Mouse (Mus musculus) midbrain, embryonic 10.5 days (tissue): ENCODE data around the gene Spred2. TPM values are rescaled to one million over a fixed set of nuclear protein-coding genes. Genes with fewer than 3 reads are reported as not detected.
A peak's percentile ranks its signal among the peaks of the same experiment; 100 is the strongest.

Source experiments
- DNase-seq: peaks from one replicate; pipeline ENCODE4 v3.0.0-alpha.2; 2017; ENCODE audit warnings: low spot score
- H3K27ac ChIP-seq: fragments of 300-500 bp; sonication (generic); replicated peaks from 2 replicates; pipeline ENCODE4 v1.5.1; 2016; ENCODE audit warnings: mild to moderate bottlenecking
- H3K27me3 ChIP-seq: fragments of 300-500 bp; sonication (generic); 2 replicates; pipeline ENCODE4 v1.6.1; 2016; ENCODE audit warnings: low read depth, mild to moderate bottlenecking; ENCODE audit not compliant: poor library complexity, severe bottlenecking
- H3K36me3 ChIP-seq: fragments of 300-500 bp; sonication (generic); 2 replicates; pipeline ENCODE4 v1.6.1; 2016; ENCODE audit warnings: mild to moderate bottlenecking, moderate library complexity
- H3K4me1 ChIP-seq: fragments of 300-500 bp; sonication (generic); 2 replicates; pipeline ENCODE4 v1.6.1; 2016
- H3K4me3 ChIP-seq: fragments of 300-500 bp; sonication (generic); 2 replicates; pipeline ENCODE4 v1.5.1; 2016; ENCODE audit warnings: mild to moderate bottlenecking, moderate library complexity
- H3K9me3 ChIP-seq: fragments of 300-500 bp; sonication (generic); replicated peaks from 2 replicates; pipeline ENCODE4 v1.6.1; 2016; ENCODE audit warnings: mild to moderate bottlenecking
- WGBS: fragments of 180-500 bp; shearing (Covaris S2); methylation state at CpG from one replicate; pipeline ENCODE4 v1.1.7; 2016; 5-methylcytosine and 5-hydroxymethylcytosine counted together
- polyA plus RNA-seq: library from polyadenylated mRNA; unstranded; fragments of >200 nt; fragmentation: Nextera tagmentation; extraction: Ambion mirVana; gene quantifications from 2 replicates; pipeline ENCODE4 v1.2.1, GENCODE M21; 2016

Gene Spred2
- polyA plus RNA-seq = 5.9 and 6.8 TPM in 2 replicates

- H3K27ac ChIP-seq = peak within 1 kb of the TSS; percentile 99
- H3K4me1 ChIP-seq = peaks cover 49% of the 10 kb centered on the region
- peak; percentile 94 for DNase-seq
- under 1% methylated on average over 57 of the region's 57 CpGs for WGBS
- 0 out of 2 replicates have a peak, but pooled peaks cover 4% of the 10 kb centered on the region for H3K27me3 ChIP-seq
- no peaks in the 10 kb centered on the region for H3K36me3 ChIP-seq
- H3K9me3 ChIP-seq = no peaks in the 10 kb centered on the region
- peak within 1 kb of the TSS; percentile 93 for H3K4me3 ChIP-seq
These were observed at the start of gene Spred2 for GRCm38 (mm10) chr11:19923888-19924756. Spred2 (plus strand) TSS chr11:19924375.

GRCm38 (mm10) chr11:19875551-19875950 lies 48.6 kb upstream of the Spred2 start:
- Histone ChIP-seq H3K36me3 (no peaks in the 10 kb centered on the region), H3K9me3 (no peaks in the 10 kb centered on the region), H3K27ac (no peak overlapping the region), H3K4me3 (no peak overlapping the region), H3K27me3 (no peaks in the 10 kb centered on the region), H3K4me1 (peaks cover 11% of the 10 kb centered on the region)
- DNase-seq = no peak
- WGBS = 62% methylated on average over 12 of the region's 12 CpGs

GRCm38 (mm10) chr11:19875964-19876363 lies 48.2 kb upstream of the Spred2 start:
- 76% methylated on average over 5 of the region's 5 CpGs for WGBS
- H3K9me3 ChIP-seq = no peaks in the 10 kb centered on the region
- peaks cover 11% of the 10 kb centered on the region for H3K4me1 ChIP-seq
- no peak overlapping the region for H3K4me3 ChIP-seq
- H3K36me3 ChIP-seq = no peaks in the 10 kb centered on the region
- DNase-seq = no peak
- no peak overlapping the region for H3K27ac ChIP-seq
- H3K27me3 ChIP-seq = no peaks in the 10 kb centered on the region

GRCm38 (mm10) chr11:19877239-19877915 lies 46.8 kb upstream of the Spred2 start:
- Histone ChIP-seq H3K27ac (no peak overlapping the region), H3K4me1 (peaks cover 11% of the 10 kb centered on the region), H3K9me3 (no peaks in the 10 kb centered on the region), H3K36me3 (no peaks in the 10 kb centered on the region), H3K4me3 (no peak overlapping the region), H3K27me3 (no peaks in the 10 kb centered on the region)
- WGBS = 60% methylated on average over 4 of the region's 4 CpGs
- DNase-seq = no peak

GRCm38 (mm10) chr11:19881342-19881741 lies 42.8 kb upstream of the Spred2 start:
- WGBS = 87% methylated on average over 2 of the region's 2 CpGs
- DNase-seq = no peak
- Histone ChIP-seq H3K4me3 (no peak overlapping the region), H3K4me1 (0 out of 2 replicates have a peak, but pooled peaks cover 5% of the 10 kb centered on the region), H3K27ac (no peak overlapping the region), H3K36me3 (no peaks in the 10 kb centered on the region), H3K27me3 (no peaks in the 10 kb centered on the region), H3K9me3 (no peaks in the 10 kb centered on the region)

GRCm38 (mm10) chr11:19890700-19891406 lies 33.3 kb upstream of the Spred2 start:
- no peak overlapping the region for H3K4me3 ChIP-seq
- H3K27me3 ChIP-seq = no peaks in the 10 kb centered on the region
- 0 out of 2 replicates have a peak, but pooled peaks cover 3% of the 10 kb centered on the region for H3K4me1 ChIP-seq
- WGBS = 64% methylated on average over 6 of the region's 6 CpGs
- no peak overlapping the region for H3K27ac ChIP-seq
- H3K36me3 ChIP-seq = no peaks in the 10 kb centered on the region
- DNase-seq = no peak
- no peaks in the 10 kb centered on the region for H3K9me3 ChIP-seq

- Histone ChIP-seq H3K4me1 (0 out of 2 replicates have a peak, but pooled peaks cover under 1% of the 10 kb centered on the region), H3K36me3 (no peaks in the 10 kb centered on the region), H3K9me3 (no peaks in the 10 kb centered on the region), H3K4me3 (no peak overlapping the region), H3K27me3 (no peaks in the 10 kb centered on the region), H3K27ac (no peak overlapping the region)
- WGBS = 87% methylated on average over 3 of the region's 3 CpGs
- no peak for DNase-seq
These were observed 30.9 kb upstream of the Spred2 start for GRCm38 (mm10) chr11:19893233-19893632.

GRCm38 (mm10) chr11:19899621-19900020 lies 24.6 kb upstream of the Spred2 start:
- H3K36me3 ChIP-seq = no peaks in the 10 kb centered on the region
- 0 out of 2 replicates have a peak, but pooled peaks cover 3% of the 10 kb centered on the region for H3K9me3 ChIP-seq
- no peak overlapping the region for H3K4me3 ChIP-seq
- no peak overlapping the region for H3K27ac ChIP-seq
- no peaks in the 10 kb centered on the region for H3K4me1 ChIP-seq
- H3K27me3 ChIP-seq = no peaks in the 10 kb centered on the region
- 82% methylated on average over 5 of the region's 5 CpGs for WGBS
- no peak for DNase-seq

- WGBS = 77% methylated on average over 4 of the region's 4 CpGs
- Histone ChIP-seq H3K9me3 (0 out of 2 replicates have a peak, but pooled peaks cover 6% of the 10 kb centered on the region), H3K27me3 (no peaks in the 10 kb centered on the region), H3K27ac (no peak overlapping the region), H3K4me3 (no peak overlapping the region), H3K4me1 (no peaks in the 10 kb centered on the region), H3K36me3 (no peaks in the 10 kb centered on the region)
- no peak for DNase-seq
These were observed 23.5 kb upstream of the Spred2 start for GRCm38 (mm10) chr11:19900712-19901111.

- WGBS = 92% methylated on average over 3 of the region's 3 CpGs
- H3K4me1 ChIP-seq = no peaks in the 10 kb centered on the region
- DNase-seq = no peak
- no peak overlapping the region for H3K4me3 ChIP-seq
- peaks cover 26% of the 10 kb centered on the region for H3K9me3 ChIP-seq
- no peak overlapping the region for H3K27ac ChIP-seq
- no peaks in the 10 kb centered on the region for H3K27me3 ChIP-seq
- no peaks in the 10 kb centered on the region for H3K36me3 ChIP-seq
These were observed 13.0 kb upstream of the Spred2 start for GRCm38 (mm10) chr11:19911216-19911615.

GRCm38 (mm10) chr11:19912179-19912578 lies 12.0 kb upstream of the Spred2 start:
- no peak for DNase-seq
- H3K36me3 ChIP-seq = no peaks in the 10 kb centered on the region
- H3K4me1 ChIP-seq = peaks cover 4% of the 10 kb centered on the region
- H3K27ac ChIP-seq = no peak overlapping the region
- peaks cover 16% of the 10 kb centered on the region for H3K9me3 ChIP-seq
- 0 out of 2 replicates have a peak, but pooled peaks cover 5% of the 10 kb centered on the region for H3K27me3 ChIP-seq
- H3K4me3 ChIP-seq = no peak overlapping the region
- WGBS = 87% methylated on average over 6 of the region's 6 CpGs

GRCm38 (mm10) chr11:19912661-19913060 lies 11.5 kb upstream of the Spred2 start:
- H3K27ac ChIP-seq = no peak overlapping the region

More at GRCm38 (mm10) chr11:19912661-19913060, 11.5 kb upstream of the Spred2 start:
- Histone ChIP-seq H3K27me3 (peaks cover 9% of the 10 kb centered on the region; the same call in 1 of the 2 replicates), H3K4me3 (no peak overlapping the region), H3K9me3 (peaks cover 11% of the 10 kb centered on the region; the same call in 1 of the 2 replicates), H3K4me1 (peaks cover 9% of the 10 kb centered on the region), H3K36me3 (no peaks in the 10 kb centered on the region)
- 94% methylated on average over 5 of the region's 5 CpGs for WGBS
- DNase-seq = no peak
